Mouse (Mus musculus): ENCODE measurements around the gene Abcc3. TPM values are rescaled to one million over a fixed set of nuclear protein-coding genes. Genes with fewer than 3 reads are reported as not detected.

Gene Abcc3
- polyA plus RNA-seq, 1 experiment from 2014 or later, result 1.1 TPM

DNA sequence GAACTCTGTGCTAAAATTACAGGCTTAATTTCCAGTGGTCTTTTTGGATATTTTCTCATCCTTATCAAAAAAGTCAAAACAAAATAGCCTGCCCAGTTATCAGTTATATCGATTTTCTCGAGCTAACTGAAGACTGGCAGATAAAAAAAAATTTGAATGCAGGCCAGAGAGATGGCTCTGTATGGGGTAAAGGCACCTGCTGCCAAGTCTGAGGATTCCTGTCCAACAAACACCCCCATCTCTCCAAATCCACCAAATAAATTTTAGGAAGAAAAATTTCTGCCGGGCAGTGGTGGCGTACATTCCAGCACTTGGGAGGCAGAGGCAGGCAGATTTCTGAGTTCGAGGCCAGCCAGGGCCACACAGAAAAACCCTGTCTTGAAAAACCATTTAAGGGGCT lies 74.7 kb downstream of the Abcc3 start:
- no peaks in the 10 kb centered on the region for H3K27me3 ChIP-seq

DNA sequence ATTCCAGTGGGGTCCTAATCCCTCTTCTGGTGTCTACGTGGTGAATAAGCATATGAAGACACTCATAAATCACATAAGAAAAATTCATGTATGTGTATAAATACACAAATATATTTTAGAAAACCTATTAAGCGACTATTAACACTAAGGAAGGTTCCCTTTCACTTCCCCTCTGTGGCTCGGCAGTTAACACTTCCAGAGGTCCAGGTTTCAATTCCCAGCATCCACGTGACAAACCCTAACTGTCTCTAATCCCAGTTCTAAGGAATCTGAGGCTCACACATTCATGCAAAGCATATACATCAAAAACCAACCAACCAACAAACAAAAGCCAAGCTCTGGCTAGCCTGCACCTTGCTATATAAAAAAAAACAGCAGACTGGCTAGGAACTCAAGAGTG lies 75.3 kb downstream of the Abcc3 start:
- Histone ChIP-seq H3K4me1 (peaks cover 56% of the 10 kb centered on the region), H3K27ac (no peak overlapping the region), H3K9ac (no peak overlapping the region), H3K27me3 (no peaks in the 10 kb centered on the region), H3K36me3 (peaks cover 13% of the 10 kb centered on the region), H3K9me3 (no peaks in the 10 kb centered on the region), H3K4me3 (no peak overlapping the region), H3K4me2 (replicated peaks) (no peak overlapping the region)
- no peak for ATAC-seq (ENCODE audit: low FRiP score, low read depth)
- 51% methylated on average over 4 of the region's 4 CpGs for WGBS

More for the DNA sequence above, 74.7 kb downstream of the Abcc3 start:
- no peak for ATAC-seq (ENCODE audit: low FRiP score, low read depth)
- peaks cover 12% of the 10 kb centered on the region for H3K36me3 ChIP-seq
- no peak overlapping the region for H3K4me3 ChIP-seq
- no peak overlapping the region for H3K9ac ChIP-seq
- no peak overlapping the region for H3K4me2 ChIP-seq (replicated peaks)
- no peak overlapping the region for H3K27ac ChIP-seq
- H3K9me3 ChIP-seq, result no peaks in the 10 kb centered on the region
- 94% methylated on average over 5 of the region's 5 CpGs for WGBS
- peaks cover 59% of the 10 kb centered on the region for H3K4me1 ChIP-seq

DNA sequence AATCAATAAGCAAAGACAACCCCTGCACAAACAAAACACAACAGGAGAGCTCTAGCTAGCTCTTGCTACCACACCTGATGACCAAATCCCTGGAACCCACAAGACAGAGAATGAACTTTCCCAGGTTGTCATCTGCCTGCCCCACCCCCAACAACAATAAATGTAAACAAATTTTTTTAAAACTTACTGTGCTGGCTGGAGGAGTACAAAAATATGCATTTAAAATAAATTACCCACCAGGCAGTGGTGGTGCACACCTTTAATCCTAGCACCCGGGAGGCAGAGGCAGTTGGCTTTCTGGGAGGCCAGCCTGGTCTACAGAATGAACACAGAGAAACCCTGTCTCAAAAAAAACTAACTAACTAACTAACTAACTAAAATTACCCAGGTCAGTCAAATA lies 75.8 kb downstream of the Abcc3 start:
- Histone ChIP-seq H3K27me3 (no peaks in the 10 kb centered on the region), H3K27ac (no peak overlapping the region), H3K4me1 (peaks cover 52% of the 10 kb centered on the region), H3K9me3 (no peaks in the 10 kb centered on the region), H3K4me3 (no peak overlapping the region), H3K4me2 (replicated peaks) (no peak overlapping the region), H3K36me3 (peaks cover 13% of the 10 kb centered on the region), H3K9ac (no peak overlapping the region)
- WGBS, result 77% methylated on average over 1 of the region's 1 CpGs
- ATAC-seq (ENCODE audit: low FRiP score, low read depth), result no peak

DNA sequence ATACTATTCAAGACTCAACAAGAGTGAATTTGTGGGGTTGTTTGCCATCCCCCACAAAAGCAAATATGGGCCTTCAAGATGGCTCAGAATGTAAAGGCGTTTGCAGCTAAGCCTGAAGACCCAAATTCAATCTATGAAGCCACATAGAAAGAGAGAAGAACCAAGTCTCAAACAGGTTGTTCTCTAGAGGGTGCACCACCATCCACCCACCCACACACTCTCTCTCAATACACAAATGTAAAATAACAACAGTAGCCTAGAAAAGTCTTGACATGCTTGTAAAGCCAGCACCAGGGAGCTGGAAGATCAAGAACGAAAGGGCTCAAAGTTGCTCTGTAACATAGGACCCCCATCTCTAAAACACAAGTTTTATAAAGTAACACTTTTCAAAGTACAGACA lies 76.3 kb downstream of the Abcc3 start:
- H3K36me3 ChIP-seq, result peaks cover 13% of the 10 kb centered on the region

DNA sequence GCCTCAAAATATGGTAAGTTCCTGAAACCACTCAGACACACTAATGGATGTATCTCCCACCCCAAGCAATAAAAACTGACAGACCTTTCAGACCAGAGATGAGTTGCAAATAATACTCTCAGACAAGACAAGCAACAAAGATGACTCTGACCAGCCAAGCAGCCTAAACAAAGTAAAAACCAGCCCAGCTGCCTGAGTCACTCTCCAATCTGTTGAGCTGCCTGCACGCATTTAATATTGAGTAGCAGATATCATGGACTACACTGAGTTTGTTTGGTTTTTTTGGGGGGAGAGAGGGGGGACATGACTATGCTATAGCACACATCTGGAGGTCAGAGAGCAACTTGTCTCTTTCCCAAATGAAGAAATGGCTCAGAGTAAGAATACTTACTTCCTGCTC lies 77.5 kb downstream of the Abcc3 start:
- no peak overlapping the region for H3K9ac ChIP-seq
- 74% methylated on average over 1 of the region's 1 CpGs for WGBS
- H3K4me1 ChIP-seq, result peaks cover 49% of the 10 kb centered on the region
- no peak overlapping the region for H3K4me2 ChIP-seq (replicated peaks)
- H3K27me3 ChIP-seq, result no peaks in the 10 kb centered on the region
- no peak for ATAC-seq (ENCODE audit: low FRiP score, low read depth)
- no peak overlapping the region for H3K4me3 ChIP-seq
- H3K9me3 ChIP-seq, result no peaks in the 10 kb centered on the region
- peaks cover 13% of the 10 kb centered on the region for H3K36me3 ChIP-seq
- H3K27ac ChIP-seq, result no peak overlapping the region; the same call in 1 of the 2 replicates

More for the DNA sequence above, 76.3 kb downstream of the Abcc3 start:
- Histone ChIP-seq H3K27ac (no peak overlapping the region), H3K9ac (no peak overlapping the region), H3K4me2 (replicated peaks) (no peak overlapping the region), H3K27me3 (no peaks in the 10 kb centered on the region), H3K4me1 (peaks cover 52% of the 10 kb centered on the region), H3K4me3 (no peak overlapping the region), H3K9me3 (no peaks in the 10 kb centered on the region)
- no peak for ATAC-seq (ENCODE audit: low FRiP score, low read depth)
- WGBS, result 76% methylated on average over 2 of the region's 2 CpGs

DNA sequence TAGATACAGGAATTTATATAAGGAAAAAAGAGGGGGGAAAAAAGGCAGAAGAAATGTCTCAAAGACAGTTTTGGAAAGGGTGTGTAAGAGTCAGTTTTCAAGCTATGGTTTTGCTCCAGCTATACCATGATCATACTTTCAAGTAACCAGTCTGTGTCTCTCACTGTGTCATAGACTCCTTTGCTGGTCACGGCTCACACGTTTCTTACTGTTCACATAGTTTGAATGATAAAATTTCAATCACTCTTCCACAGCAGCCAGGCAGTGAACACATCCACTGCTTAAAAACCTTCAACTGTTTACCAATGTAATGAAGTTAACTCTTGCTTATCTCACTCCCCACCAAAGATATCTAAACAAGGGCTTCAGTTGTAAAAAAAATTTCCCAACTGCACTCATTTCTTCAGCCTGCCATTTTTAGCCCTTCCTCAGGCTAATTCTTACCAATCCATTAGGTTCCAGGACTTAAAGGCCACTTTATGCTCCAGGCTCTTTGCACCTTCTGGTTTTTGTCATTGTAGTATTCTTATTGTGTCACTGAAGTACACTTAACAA lies 78.6 kb downstream of the Abcc3 start:
- no peak overlapping the region for H3K4me3 ChIP-seq
- H3K4me2 ChIP-seq (replicated peaks), result no peak overlapping the region
- no peak overlapping the region for H3K27ac ChIP-seq
- ATAC-seq (ENCODE audit: low FRiP score, low read depth), result no peak
- H3K36me3 ChIP-seq, result peaks cover 9% of the 10 kb centered on the region
- no peak overlapping the region for H3K9ac ChIP-seq
- no peaks in the 10 kb centered on the region for H3K27me3 ChIP-seq
- 88% methylated on average over 2 of the region's 2 CpGs for WGBS
- H3K4me1 ChIP-seq, result peaks cover 41% of the 10 kb centered on the region
- no peaks in the 10 kb centered on the region for H3K9me3 ChIP-seq

DNA sequence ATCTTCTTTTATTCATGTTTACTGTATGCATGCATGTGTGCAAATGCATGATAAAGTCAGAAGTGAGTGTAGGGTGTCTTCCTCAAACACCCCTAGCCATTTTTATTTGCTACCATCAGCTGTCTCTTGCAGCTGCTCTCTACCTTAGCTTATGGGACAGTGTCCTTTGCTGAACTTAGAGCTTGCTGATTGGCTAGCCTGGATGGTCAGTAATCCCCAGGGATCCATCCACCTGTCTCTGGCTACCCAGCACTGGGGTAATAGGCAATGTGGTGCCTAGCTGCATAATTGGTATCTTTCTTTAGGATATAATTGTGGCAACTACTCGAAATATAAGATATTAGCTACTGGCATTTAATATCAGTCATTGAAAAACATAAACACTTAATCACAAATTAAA lies 80.1 kb downstream of the Abcc3 start:
- no peaks in the 10 kb centered on the region for H3K9me3 ChIP-seq
- ATAC-seq (ENCODE audit: low FRiP score, low read depth), result no peak

DNA sequence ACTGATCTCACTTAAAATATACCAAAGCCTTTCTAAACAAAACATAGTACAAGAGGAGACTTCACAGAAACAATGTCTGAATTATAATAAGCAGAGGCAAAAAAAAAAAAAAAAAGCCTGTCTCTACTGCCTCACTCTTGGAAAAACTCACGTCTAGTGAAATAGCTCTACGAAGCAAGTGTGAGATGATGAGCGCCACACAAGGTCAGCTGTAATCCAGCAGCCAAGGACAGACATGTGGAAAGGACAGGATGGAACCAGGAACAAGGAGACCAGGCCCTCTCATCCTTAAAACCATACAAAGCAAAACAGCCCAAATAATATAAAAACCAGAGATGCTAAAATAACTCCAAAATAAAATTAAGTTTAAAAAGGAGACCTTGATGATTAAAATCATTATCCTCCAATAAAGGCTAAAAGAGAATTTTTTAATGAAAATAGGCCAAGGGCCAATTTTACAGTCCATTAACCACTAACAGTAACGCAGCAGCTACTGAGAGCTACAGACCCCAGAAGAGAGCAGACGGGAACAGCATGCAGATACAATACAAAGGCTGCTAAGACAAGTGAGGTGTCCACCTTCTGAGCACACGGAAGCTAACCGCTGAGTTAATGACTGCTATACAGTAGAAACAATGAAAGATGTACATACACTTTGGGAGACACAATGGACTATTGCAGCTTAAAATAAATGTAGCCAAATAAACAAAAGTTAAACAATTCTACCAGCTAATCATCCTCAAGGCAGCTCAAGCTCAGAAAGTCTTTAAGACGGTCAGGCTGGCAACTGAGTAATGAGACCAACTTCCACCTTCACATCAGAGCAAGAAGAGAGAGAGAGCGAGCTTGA lies 97.6 kb downstream of the Abcc3 start:
- Histone ChIP-seq H3K27me3 (no peaks in the 10 kb centered on the region), H3K27ac (no peak overlapping the region), H3K9me3 (no peaks in the 10 kb centered on the region), H3K4me1 (no peaks in the 10 kb centered on the region), H3K4me2 (replicated peaks) (no peak overlapping the region), H3K36me3 (peaks cover 86% of the 10 kb centered on the region), H3K4me3 (no peak overlapping the region), H3K9ac (no peak overlapping the region)
- 87% methylated on average over 9 of the region's 9 CpGs for WGBS
- no peak for ATAC-seq (ENCODE audit: low FRiP score, low read depth)

More for the DNA sequence above, 80.1 kb downstream of the Abcc3 start:
- H3K27me3 ChIP-seq, result no peaks in the 10 kb centered on the region
- no peak overlapping the region for H3K27ac ChIP-seq
- H3K4me3 ChIP-seq, result no peak overlapping the region
- H3K36me3 ChIP-seq, result peaks cover 9% of the 10 kb centered on the region; the same call in 1 of the 2 replicates
- peaks cover 35% of the 10 kb centered on the region for H3K4me1 ChIP-seq
- 89% methylated on average over 1 of the region's 1 CpGs for WGBS
- no peak overlapping the region for H3K4me2 ChIP-seq (replicated peaks)
- no peak overlapping the region for H3K9ac ChIP-seq

Other genes starting within 250 kb of the Abcc3 start
- 30.0 and 33.9 TPM in 2 replicates for gene Tob1, start 181.5 kb downstream of the Abcc3 start, polyA plus RNA-seq (2015; fragmentation: Nextera tagmentation; extraction: Ambion mirVana)
- gene Wfikkn2, start 147.0 kb downstream of the Abcc3 start, polyA plus RNA-seq (2015; fragmentation: Nextera tagmentation; extraction: Ambion mirVana), result 15.0 and 17.6 TPM in 2 replicates
- gene Gm21885, start 111.1 kb downstream of the Abcc3 start, polyA plus RNA-seq (2015; fragmentation: Nextera tagmentation; extraction: Ambion mirVana), result 0.26 and 0.32 TPM in 2 replicates
- gene Luc7l3, start 71.0 kb downstream of the Abcc3 start, polyA plus RNA-seq (2015; fragmentation: Nextera tagmentation; extraction: Ambion mirVana), result 133 and 145 TPM in 2 replicates
- gene Ankrd40, start 65.0 kb downstream of the Abcc3 start, polyA plus RNA-seq (2015; fragmentation: Nextera tagmentation; extraction: Ambion mirVana), result 17.0 and 18.8 TPM in 2 replicates
- gene Cacna1g, start 81.2 kb upstream of the Abcc3 start, polyA plus RNA-seq (2015; fragmentation: Nextera tagmentation; extraction: Ambion mirVana), result 25.9 and 32.7 TPM in 2 replicates
- gene Spata20, start 93.2 kb upstream of the Abcc3 start, polyA plus RNA-seq (2015; fragmentation: Nextera tagmentation; extraction: Ambion mirVana), result 0.20 TPM in 2 replicates
- 3.1 TPM in 2 replicates for gene Epn3, start 107.0 kb upstream of the Abcc3 start, polyA plus RNA-seq (2015; fragmentation: Nextera tagmentation; extraction: Ambion mirVana)
- gene Mycbpap, start 128.7 kb upstream of the Abcc3 start, polyA plus RNA-seq (2015; fragmentation: Nextera tagmentation; extraction: Ambion mirVana), result 3.8 and 4.4 TPM in 2 replicates
- 4.8 and 6.4 TPM in 2 replicates for gene Rsad1, start 156.3 kb upstream of the Abcc3 start, polyA plus RNA-seq (2015; fragmentation: Nextera tagmentation; extraction: Ambion mirVana)
- gene Chad, start 172.1 kb upstream of the Abcc3 start, polyA plus RNA-seq (2015; fragmentation: Nextera tagmentation; extraction: Ambion mirVana), result 14.1 and 17.3 TPM in 2 replicates
- gene Acsf2, start 208.9 kb upstream of the Abcc3 start, polyA plus RNA-seq (2015; fragmentation: Nextera tagmentation; extraction: Ambion mirVana), result 7.0 and 7.5 TPM in 2 replicates
- 225 and 240 TPM in 2 replicates for gene Lrrc59, start 236.8 kb upstream of the Abcc3 start, polyA plus RNA-seq (2015; fragmentation: Nextera tagmentation; extraction: Ambion mirVana)

Data from limb, embryonic 13.5 days (tissue).